Mouse (Mus musculus): ENCODE measurements around the gene Ppp1r9b. TPM values are rescaled to one million over a fixed set of nuclear protein-coding genes. Genes with fewer than 3 reads are reported as not detected.
"Not testable (repeated sequence)": the region's sequence is repeated elsewhere in the genome, so short reads cannot be mapped to it uniquely, and the experiment has no call there.

The Ppp1r9b gene
- polyA plus RNA-seq, 1 experiment from 2014 or later, result 11.0 TPM

DNA sequence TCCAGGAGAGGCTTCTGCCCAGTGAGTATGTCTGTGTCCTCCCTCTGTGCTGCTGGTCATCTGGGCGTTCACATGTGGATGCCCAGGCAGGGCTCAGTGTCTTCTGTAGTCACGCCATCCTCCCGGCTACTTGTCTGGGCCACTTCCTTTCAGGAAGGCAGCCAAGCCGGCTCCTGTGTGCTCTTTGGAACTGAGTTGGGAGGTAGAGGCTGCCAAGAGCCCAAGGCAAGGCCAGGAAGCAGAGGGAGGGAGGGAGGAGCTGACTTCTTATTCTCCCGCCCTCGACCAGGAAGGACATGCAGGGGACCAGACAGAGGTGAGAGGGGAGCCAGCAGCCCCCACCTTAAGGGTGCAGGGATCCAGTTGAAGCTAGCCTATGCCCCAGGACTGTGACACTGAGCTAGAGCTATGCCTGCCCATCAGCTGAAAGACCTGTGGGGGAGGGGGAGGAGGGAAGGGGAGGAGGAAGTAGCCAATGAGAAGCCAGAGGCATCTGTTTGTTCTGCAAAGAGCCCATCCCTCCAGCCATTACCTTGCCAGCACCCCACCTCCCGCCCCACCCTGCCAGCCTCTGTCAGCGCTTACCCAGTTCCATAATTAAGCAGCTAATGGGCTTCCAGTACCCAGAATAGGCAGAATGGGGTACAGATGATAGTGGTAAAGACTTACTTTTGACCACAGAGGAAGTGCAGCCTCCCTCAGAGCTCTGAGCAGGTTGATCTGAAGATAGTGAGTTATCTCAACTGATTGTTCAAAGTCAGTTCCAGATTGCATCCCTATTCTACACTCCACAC is 32.6 kb upstream of the Ppp1r9b start:
- no peak overlapping the region for H3K4me3 ChIP-seq (replicated peaks)
- no peaks in the 10 kb centered on the region for H3K27me3 ChIP-seq
- WGBS, result 16% methylated on average over 8 of the region's 8 CpGs
- no peak overlapping the region for H3K9ac ChIP-seq
- ATAC-seq (ENCODE audit: insufficient number of reproducible peaks, low FRiP score, low TSS enrichment, low read depth), result peak; percentile 35; the same call in 1 of the 2 replicates
- 0 out of 2 replicates have a peak overlapping the region, but pooled peaks have one; percentile 2 for H3K4me2 ChIP-seq (replicated peaks)
- H3K9me3 ChIP-seq (replicated peaks), result no peaks in the 10 kb centered on the region
- peaks cover 24% of the 10 kb centered on the region for H3K4me1 ChIP-seq
- no peaks in the 10 kb centered on the region for H3K36me3 ChIP-seq
- H3K27ac ChIP-seq (replicated peaks), result peak overlapping the region; percentile 61

DNA sequence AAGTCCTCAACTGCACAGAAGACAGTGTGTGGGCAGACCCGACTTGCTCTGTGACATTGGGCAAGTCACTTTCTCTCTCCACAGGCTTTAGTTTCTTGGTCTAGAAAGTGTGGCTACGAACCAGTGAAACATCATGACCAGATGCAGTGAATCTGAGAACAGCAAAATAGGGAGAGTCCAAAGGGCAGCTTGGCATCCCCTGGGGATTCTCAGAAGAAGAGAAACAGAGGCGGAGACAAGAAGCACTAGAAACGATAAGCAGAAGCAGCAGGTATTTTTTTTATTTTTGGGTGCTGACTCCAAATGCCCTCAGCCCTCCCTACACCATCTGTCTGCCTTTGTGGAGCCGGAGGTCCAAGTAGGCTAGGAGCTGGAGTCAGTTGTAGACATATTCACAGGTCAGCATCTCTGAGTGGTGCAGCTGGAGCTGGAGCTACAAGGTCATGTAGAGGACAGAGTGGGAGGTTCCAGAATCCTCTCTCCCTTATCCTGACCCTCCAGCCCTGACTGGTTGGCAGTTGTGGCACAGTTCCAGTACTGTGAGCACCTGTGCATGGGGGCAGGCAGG is 28.2 kb upstream of the Ppp1r9b start:
- Histone ChIP-seq H3K27me3 (no peaks in the 10 kb centered on the region), H3K4me2 (replicated peaks) (no peak overlapping the region), H3K9me3 (replicated peaks) (no peaks in the 10 kb centered on the region), H3K36me3 (no peaks in the 10 kb centered on the region), H3K9ac (no peak overlapping the region), H3K4me3 (replicated peaks) (no peak overlapping the region), H3K27ac (replicated peaks) (no peak overlapping the region), H3K4me1 (peaks cover 27% of the 10 kb centered on the region)
- WGBS, result 67% methylated on average over 5 of the region's 5 CpGs
- ATAC-seq (ENCODE audit: insufficient number of reproducible peaks, low FRiP score, low TSS enrichment, low read depth), result no peak

DNA sequence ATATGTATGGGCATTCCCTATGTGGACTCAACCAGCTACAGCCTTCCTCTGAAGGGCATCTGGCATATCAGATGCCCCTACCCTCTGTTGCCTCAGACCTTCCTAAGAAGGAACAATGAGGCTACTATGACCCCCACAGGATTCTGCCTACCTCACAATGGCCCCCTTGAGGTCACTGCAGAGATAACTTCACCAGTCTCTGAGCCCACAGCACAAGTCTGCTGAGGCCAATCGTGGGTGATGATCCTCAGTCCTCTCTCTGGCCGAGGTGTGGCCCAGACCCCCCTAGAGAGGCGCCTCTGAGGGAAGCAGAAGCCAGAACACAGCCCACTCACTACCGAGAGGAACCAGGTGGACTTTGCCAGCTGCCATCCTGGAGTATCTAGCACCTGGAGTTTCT is 23.4 kb upstream of the Ppp1r9b start, which contains the start of gene Hils1:
Gene Hils1, plus strand, starts transcription at position 175 of the 400 bp plus-strand sequence.
- H3K9ac ChIP-seq, result no peak within 1 kb of the TSS
- no peaks in the 10 kb centered on the region for H3K9me3 ChIP-seq (replicated peaks)
- no peak within 1 kb of the TSS for H3K4me3 ChIP-seq (replicated peaks)
- no peaks in the 10 kb centered on the region for H3K36me3 ChIP-seq
- no peaks in the 10 kb centered on the region for H3K27me3 ChIP-seq
- ATAC-seq (ENCODE audit: insufficient number of reproducible peaks, low FRiP score, low TSS enrichment, low read depth), result no peak
- H3K4me1 ChIP-seq, result peaks cover 13% of the 10 kb centered on the region
- WGBS, result 32% methylated on average over 4 of the region's 4 CpGs
- H3K27ac ChIP-seq (replicated peaks), result no peak within 1 kb of the TSS
- no peak within 1 kb of the TSS for H3K4me2 ChIP-seq (replicated peaks)

DNA sequence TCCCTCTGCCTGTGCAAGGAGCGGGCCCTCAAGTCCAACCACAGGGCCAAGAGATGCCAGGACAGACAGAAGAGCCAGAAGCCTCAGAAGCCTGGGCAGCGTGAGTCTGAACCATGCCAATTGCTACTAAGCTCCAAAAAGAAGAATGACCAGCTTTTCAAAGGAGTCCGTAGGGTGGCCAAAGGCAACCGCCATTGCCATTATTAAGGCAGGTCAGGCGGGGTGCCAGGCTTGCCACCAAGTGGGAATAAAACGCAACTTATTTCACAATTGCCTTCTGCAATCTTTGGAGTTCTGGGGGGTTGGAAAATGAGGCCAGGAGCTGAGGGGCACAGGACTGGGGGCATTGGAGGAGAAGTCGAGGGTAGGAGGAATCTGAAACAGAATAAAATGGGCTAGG is 22.6 kb upstream of the Ppp1r9b start:
- Histone ChIP-seq H3K27ac (replicated peaks) (no peak overlapping the region), H3K4me2 (replicated peaks) (no peak overlapping the region), H3K9ac (no peak overlapping the region), H3K9me3 (replicated peaks) (no peaks in the 10 kb centered on the region), H3K4me1 (peaks cover 12% of the 10 kb centered on the region), H3K36me3 (no peaks in the 10 kb centered on the region), H3K27me3 (no peaks in the 10 kb centered on the region), H3K4me3 (replicated peaks) (no peak overlapping the region)
- WGBS, result 82% methylated on average over 7 of the region's 7 CpGs
- no peak for ATAC-seq (ENCODE audit: insufficient number of reproducible peaks, low FRiP score, low TSS enrichment, low read depth)

DNA sequence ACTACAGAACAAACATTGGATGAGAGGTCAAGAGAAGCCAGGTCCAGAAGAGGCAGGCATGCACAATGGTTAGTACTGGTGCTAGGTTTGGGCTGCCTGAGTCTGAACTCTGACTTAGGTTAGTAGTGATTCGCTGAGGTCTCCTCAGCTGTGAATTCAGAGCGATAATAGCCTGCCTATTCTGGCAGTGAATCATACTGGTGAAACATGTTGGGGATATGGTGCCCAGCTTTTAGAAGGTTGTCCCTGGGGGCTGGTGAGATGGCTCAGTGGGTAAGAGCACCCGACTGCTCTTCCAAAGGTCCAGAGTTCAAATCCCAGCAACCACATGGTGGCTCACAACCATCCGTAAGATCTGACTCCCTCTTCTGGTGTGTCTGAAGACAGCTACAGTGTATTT is 21.1 kb upstream of the Ppp1r9b start:
- H3K27me3 ChIP-seq; H3K4me3 ChIP-seq (replicated peaks); H3K9ac ChIP-seq; H3K9me3 ChIP-seq (replicated peaks); H3K36me3 ChIP-seq; H3K4me1 ChIP-seq; ATAC-seq (ENCODE audit: insufficient number of reproducible peaks, low FRiP score, low TSS enrichment, low read depth); H3K27ac ChIP-seq (replicated peaks); H3K4me2 ChIP-seq (replicated peaks): not testable (repeated sequence)
- WGBS, result 86% methylated on average over 4 of the region's 4 CpGs

DNA sequence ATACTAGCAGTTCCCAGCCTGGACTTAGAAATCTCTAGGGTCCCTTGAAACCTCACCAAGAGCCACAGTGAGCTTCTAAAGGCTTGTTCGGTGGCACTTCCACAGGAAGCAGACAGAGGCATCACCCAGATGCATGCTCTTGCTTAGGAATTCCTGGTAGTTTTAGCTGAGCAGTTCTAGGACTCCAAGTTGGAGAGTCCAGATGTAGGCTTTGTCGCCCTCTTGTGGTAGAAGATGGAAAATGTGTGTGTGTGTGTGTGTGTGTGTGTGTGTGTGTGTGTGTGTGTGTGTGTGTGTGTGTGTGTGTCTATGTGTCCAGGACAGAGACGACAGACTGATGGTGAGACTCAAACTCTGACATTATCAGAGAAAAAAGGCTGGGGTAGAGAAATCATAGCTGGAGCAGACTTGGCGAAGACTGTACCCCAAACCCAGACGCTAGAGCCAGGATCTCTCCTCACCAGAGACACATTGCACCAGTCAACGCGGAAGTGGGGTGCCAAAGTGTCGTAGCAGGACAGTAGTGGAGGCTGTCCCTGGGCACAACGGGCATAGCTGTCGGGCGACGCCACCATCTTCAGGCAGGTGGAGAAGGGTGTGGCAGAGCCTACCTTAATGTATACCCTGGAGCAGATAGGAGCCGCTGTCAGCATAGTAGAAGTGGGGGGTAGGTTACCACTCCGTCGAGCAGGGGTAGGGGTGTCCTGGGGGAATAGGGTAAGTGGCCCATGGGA is 20.5 kb upstream of the Ppp1r9b start:
- Histone ChIP-seq H3K4me2 (replicated peaks) (no peak overlapping the region), H3K27ac (replicated peaks) (no peak overlapping the region), H3K36me3 (no peaks in the 10 kb centered on the region), H3K4me3 (replicated peaks) (no peak overlapping the region), H3K4me1 (0 out of 2 replicates have a peak, but pooled peaks cover 6% of the 10 kb centered on the region), H3K9ac (no peak overlapping the region), H3K27me3 (no peaks in the 10 kb centered on the region), H3K9me3 (replicated peaks) (no peaks in the 10 kb centered on the region)
- WGBS, result 56% methylated on average over 15 of the region's 15 CpGs
- ATAC-seq (ENCODE audit: insufficient number of reproducible peaks, low FRiP score, low TSS enrichment, low read depth), result peak; percentile 34; the same call in 1 of the 2 replicates

DNA sequence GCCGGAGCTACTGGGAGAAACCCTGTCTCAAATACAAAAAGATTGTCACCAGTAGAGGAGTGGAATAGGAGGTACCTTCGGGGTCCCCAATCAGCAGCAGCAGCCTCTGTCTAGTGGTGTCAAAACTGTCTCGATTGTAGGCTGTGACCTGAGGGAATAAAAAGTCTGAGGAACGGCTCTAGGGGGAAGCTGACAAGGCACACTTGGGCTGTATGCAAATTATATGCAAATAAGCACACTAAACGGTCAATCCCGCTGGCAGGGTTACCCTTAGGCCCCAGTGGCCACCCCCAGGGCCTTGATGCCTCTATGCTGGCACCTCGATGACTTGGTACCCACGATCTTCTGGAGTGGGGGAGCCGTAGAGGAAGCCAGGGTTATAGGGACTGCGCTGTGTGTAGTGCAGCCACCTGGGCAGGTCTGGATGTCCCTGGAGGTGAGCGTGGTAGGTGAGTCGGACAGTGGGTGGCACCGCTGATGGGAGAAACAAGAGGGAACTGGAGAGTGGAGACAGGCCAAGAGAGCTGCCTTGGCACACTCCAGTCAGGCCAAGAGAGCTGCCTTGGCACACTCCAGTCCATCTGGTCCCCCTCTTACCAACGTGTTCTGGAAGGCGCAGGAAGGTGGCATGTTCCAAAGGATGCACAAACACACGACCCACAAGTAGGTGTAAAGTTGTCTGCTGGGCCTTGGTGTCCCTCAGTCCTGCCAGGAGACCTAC is 18.8 kb upstream of the Ppp1r9b start:
- Histone ChIP-seq H3K4me1 (0 out of 2 replicates have a peak, but pooled peaks cover 6% of the 10 kb centered on the region), H3K4me3 (replicated peaks) (no peak overlapping the region), H3K4me2 (replicated peaks) (no peak overlapping the region), H3K36me3 (no peaks in the 10 kb centered on the region), H3K9ac (no peak overlapping the region), H3K27me3 (no peaks in the 10 kb centered on the region), H3K9me3 (replicated peaks) (no peaks in the 10 kb centered on the region), H3K27ac (replicated peaks) (no peak overlapping the region)
- ATAC-seq (ENCODE audit: insufficient number of reproducible peaks, low FRiP score, low TSS enrichment, low read depth), result no peak
- WGBS, result 67% methylated on average over 16 of the region's 16 CpGs

DNA sequence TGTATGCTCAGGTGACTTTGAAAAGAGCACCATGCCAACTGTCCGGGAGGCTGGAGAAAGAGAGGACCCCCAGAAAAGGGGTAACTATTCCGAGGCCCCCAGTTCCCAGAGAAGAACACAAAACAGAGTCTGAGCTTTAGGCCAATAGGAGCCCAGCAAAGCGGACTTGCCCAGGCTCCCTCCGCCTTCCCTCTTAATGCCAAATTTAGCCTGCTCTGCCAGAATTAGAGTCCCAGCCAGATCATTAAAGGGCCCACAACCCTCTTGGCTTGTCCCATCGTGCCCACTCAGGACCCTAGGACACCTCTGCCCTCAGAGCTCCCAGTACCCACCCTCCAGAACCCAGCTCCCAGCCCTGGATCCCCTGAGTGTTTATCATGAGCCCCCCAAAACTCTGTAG is 17.9 kb upstream of the Ppp1r9b start:
- H3K4me1 ChIP-seq, result 0 out of 2 replicates have a peak, but pooled peaks cover 6% of the 10 kb centered on the region
- no peak overlapping the region for H3K4me2 ChIP-seq (replicated peaks)
- no peaks in the 10 kb centered on the region for H3K27me3 ChIP-seq
- no peaks in the 10 kb centered on the region for H3K9me3 ChIP-seq (replicated peaks)
- H3K27ac ChIP-seq (replicated peaks), result no peak overlapping the region
- H3K36me3 ChIP-seq, result no peaks in the 10 kb centered on the region
- no peak overlapping the region for H3K9ac ChIP-seq
- no peak for ATAC-seq (ENCODE audit: insufficient number of reproducible peaks, low FRiP score, low TSS enrichment, low read depth)
- no peak overlapping the region for H3K4me3 ChIP-seq (replicated peaks)
- WGBS, result 40% methylated on average over 5 of the region's 5 CpGs

DNA sequence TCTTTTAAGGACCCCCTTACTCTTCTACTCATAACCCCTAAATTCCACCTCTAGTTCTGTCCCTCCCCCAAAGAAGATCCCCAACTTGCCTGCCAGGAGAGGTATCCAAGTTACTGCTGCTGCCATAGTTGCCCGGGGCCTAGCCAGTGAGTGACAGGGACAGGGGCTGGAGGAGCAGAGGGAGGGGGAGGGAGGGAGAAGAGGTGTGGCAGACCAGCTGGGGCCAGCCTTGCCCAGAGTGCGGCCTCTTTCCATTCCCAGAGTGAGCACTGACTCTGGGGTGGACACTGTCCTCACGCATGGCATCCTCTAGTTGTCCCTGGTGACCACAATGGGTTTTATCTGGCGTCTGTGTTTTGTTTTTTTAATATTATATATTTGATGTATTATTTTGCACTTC is 17.5 kb upstream of the Ppp1r9b start:
- ATAC-seq (ENCODE audit: insufficient number of reproducible peaks, low FRiP score, low TSS enrichment, low read depth), result peak; percentile 52; the same call in 1 of the 2 replicates
- no peak overlapping the region for H3K4me2 ChIP-seq (replicated peaks)
- H3K36me3 ChIP-seq, result no peaks in the 10 kb centered on the region
- no peaks in the 10 kb centered on the region for H3K27me3 ChIP-seq
- no peaks in the 10 kb centered on the region for H3K9me3 ChIP-seq (replicated peaks)
- 36% methylated on average over 4 of the region's 4 CpGs for WGBS
- H3K4me1 ChIP-seq, result 0 out of 2 replicates have a peak, but pooled peaks cover 6% of the 10 kb centered on the region
- H3K27ac ChIP-seq (replicated peaks), result no peak overlapping the region
- H3K4me3 ChIP-seq (replicated peaks), result no peak overlapping the region
- H3K9ac ChIP-seq, result no peak overlapping the region

DNA sequence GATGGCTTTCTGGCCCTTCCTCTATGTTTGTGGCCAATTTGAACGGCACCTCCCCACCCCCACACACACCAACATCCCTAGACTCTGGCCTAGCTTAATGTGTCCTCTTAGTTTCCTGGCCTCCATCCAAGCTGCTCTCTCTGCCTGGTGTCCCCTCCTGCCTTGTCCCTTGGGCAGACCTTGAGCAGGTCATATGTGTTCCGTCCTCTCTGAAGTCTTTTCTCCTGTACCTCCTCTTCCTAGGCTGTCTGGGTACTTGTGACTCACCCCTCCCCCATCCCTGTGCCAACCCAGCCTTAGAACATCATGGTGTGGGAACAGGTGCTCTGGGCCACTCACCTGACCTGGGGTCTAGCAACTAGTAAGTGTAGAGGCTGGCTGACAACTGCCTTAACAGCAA is 15.9 kb upstream of the Ppp1r9b start:
- Histone ChIP-seq H3K4me2 (replicated peaks) (no peak overlapping the region), H3K9me3 (replicated peaks) (no peaks in the 10 kb centered on the region), H3K27ac (replicated peaks) (no peak overlapping the region), H3K4me3 (replicated peaks) (no peak overlapping the region), H3K27me3 (no peaks in the 10 kb centered on the region), H3K4me1 (peaks cover 14% of the 10 kb centered on the region; the same call in 1 of the 2 replicates), H3K36me3 (no peaks in the 10 kb centered on the region), H3K9ac (no peak overlapping the region)
- WGBS, result 83% methylated on average over 2 of the region's 2 CpGs
- no peak for ATAC-seq (ENCODE audit: insufficient number of reproducible peaks, low FRiP score, low TSS enrichment, low read depth)

DNA sequence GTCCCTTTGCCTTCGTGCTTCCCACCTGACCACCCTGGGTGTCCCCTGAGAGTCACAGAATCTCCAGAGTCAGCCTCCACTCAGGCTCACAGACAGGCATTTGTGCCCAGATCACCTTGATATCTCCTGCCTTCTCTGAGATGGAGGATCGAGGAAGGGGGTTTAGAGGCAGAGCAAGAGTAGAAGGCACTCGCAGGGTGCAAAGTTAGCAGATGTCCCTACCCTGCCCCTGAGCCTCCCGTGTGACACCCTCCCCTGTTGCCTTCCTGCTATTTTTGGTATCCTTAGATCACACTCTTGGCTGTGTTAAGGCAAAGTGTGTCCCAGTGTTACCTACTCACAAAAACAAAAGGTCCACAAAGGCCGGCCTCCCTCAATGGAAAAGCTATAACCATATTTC is 14.6 kb upstream of the Ppp1r9b start, which contains the start of gene Sgca:
Gene Sgca, minus strand, starts transcription at position 129 of the 400 bp plus-strand sequence.
- Histone ChIP-seq H3K36me3 (no peaks in the 10 kb centered on the region), H3K4me2 (replicated peaks) (no peak within 1 kb of the TSS), H3K9ac (no peak within 1 kb of the TSS), H3K4me3 (replicated peaks) (no peak within 1 kb of the TSS), H3K27ac (replicated peaks) (no peak within 1 kb of the TSS), H3K27me3 (no peaks in the 10 kb centered on the region), H3K9me3 (replicated peaks) (no peaks in the 10 kb centered on the region), H3K4me1 (peaks cover 14% of the 10 kb centered on the region; the same call in 1 of the 2 replicates)
- ATAC-seq (ENCODE audit: insufficient number of reproducible peaks, low FRiP score, low TSS enrichment, low read depth), result no peak
- WGBS, result 73% methylated on average over 5 of the region's 5 CpGs
